12 mouse cellular contexts compared by ENCODE assay signal in genomic region chr1:34103176-34103575, GRCm38 (mm10).
DNase-seq lines count a peak whose midpoint lies in the region; ATAC-seq and TF ChIP-seq lines count a peak whose summit lies in the region.
"Had no signal": no experiment of that assay in that cellular context is flagged by ENCODE, and none has a peak within 500 bp of the region (broad histone marks: within the 10 kb centered on the region; RNA-seq: fewer than 3 reads in every experiment).

No protein-coding gene starts in this region.

- H3K4me1 ChIP-seq in hindbrain, embryonic 13.5 days (replicated peaks), result peaks cover 31% of the 10 kb centered on the region
- H3K4me1 ChIP-seq in hindbrain, postnatal 0 days (ENCODE audit: insufficient read depth, low read length), result 0 out of 2 replicates have a peak, but pooled peaks cover 2% of the 10 kb centered on the region
- peaks cover 26% of the 10 kb centered on the region for H3K4me1 ChIP-seq in neural tube, embryonic 11.5 days (ENCODE audit: control insufficient read depth, insufficient read depth, low read length)

- no peak overlapping the region for H3K9ac ChIP-seq in hindbrain, embryonic 13.5 days
- H3K9ac ChIP-seq in hindbrain, postnatal 0 days (replicated peaks; ENCODE audit: low read length), result no peak overlapping the region
- H3K9ac ChIP-seq in neural tube, embryonic 11.5 days (ENCODE audit: low read length), result no peak overlapping the region
- H3K9ac ChIP-seq: lung, embryonic 15.5 days; stomach, embryonic 15.5 days had no signal

- no peak for ATAC-seq in hindbrain, embryonic 13.5 days (ENCODE audit: low FRiP score)
- no peak for ATAC-seq in hindbrain, postnatal 0 days
- no peak for ATAC-seq in neural tube, embryonic 11.5 days (ENCODE audit: insufficient read depth, low FRiP score, low TSS enrichment)
- ATAC-seq in granulocyte monocyte progenitor cell, adult 5-6 weeks (replicated peaks; ENCODE audit: poor library complexity, severe bottlenecking), result no peak

- no peak overlapping the region for H3K4me3 ChIP-seq in hindbrain, embryonic 13.5 days
- no peak overlapping the region for H3K4me3 ChIP-seq in hindbrain, postnatal 0 days (ENCODE audit: low read length)
- no peak overlapping the region for H3K4me3 ChIP-seq in neural tube, embryonic 11.5 days (ENCODE audit: low read depth, low read length)
- H3K4me3 ChIP-seq: lung, embryonic 15.5 days; stomach, embryonic 15.5 days had no signal

- H3K27me3 ChIP-seq in hindbrain, embryonic 13.5 days, result no peaks in the 10 kb centered on the region
- H3K27me3 ChIP-seq in hindbrain, postnatal 0 days (ENCODE audit: insufficient read depth, low read length), result no peaks in the 10 kb centered on the region
- H3K27me3 ChIP-seq in neural tube, embryonic 11.5 days (ENCODE audit: control insufficient read depth, insufficient read depth, low read length), result no peaks in the 10 kb centered on the region
- H3K27me3 ChIP-seq: lung, embryonic 15.5 days; stomach, embryonic 15.5 days had no signal

- WGBS in hindbrain, embryonic 13.5 days, result 72% methylated on average over 3 of the region's 3 CpGs
- WGBS in hindbrain, postnatal 0 days, result 70% methylated on average over 3 of the region's 3 CpGs
- 58% methylated on average over 3 of the region's 3 CpGs for WGBS in neural tube, embryonic 11.5 days

- no peaks in the 10 kb centered on the region for H3K9me3 ChIP-seq in hindbrain, embryonic 13.5 days
- no peaks in the 10 kb centered on the region for H3K9me3 ChIP-seq in hindbrain, postnatal 0 days (ENCODE audit: low read length)
- H3K9me3 ChIP-seq in neural tube, embryonic 11.5 days (ENCODE audit: control insufficient read depth, low read length), result no peaks in the 10 kb centered on the region
- H3K9me3 ChIP-seq: lung, embryonic 15.5 days; stomach, embryonic 15.5 days had no signal

- no peak for TF ChIP-seq CTCF in hindbrain, postnatal 0 days (IDR thresholded peaks at IDR 0.05; ENCODE audit: low read depth)

- peak overlapping the region; percentile 22; the same call in 1 of the 2 replicates for H3K4me2 ChIP-seq in hindbrain, embryonic 13.5 days
- H3K4me2 ChIP-seq in hindbrain, postnatal 0 days (ENCODE audit: low read depth, low read length), result no peak overlapping the region
- 0 out of 2 replicates have a peak overlapping the region, but pooled peaks have one; percentile 9 for H3K4me2 ChIP-seq in neural tube, embryonic 11.5 days (ENCODE audit: low read depth)
- H3K4me2 ChIP-seq: lung, embryonic 15.5 days; stomach, embryonic 15.5 days had no signal

- H3K27ac ChIP-seq in hindbrain, embryonic 13.5 days, result no peak overlapping the region
- no peak overlapping the region for H3K27ac ChIP-seq in hindbrain, postnatal 0 days
- H3K27ac ChIP-seq in neural tube, embryonic 11.5 days (ENCODE audit: low read depth, low read length), result no peak overlapping the region
- H3K27ac ChIP-seq: lung, embryonic 15.5 days; stomach, embryonic 15.5 days had no signal

- H3K36me3 ChIP-seq in hindbrain, embryonic 13.5 days, result no peaks in the 10 kb centered on the region
- no peaks in the 10 kb centered on the region for H3K36me3 ChIP-seq in hindbrain, postnatal 0 days (ENCODE audit: insufficient read depth, low read length)
- no peaks in the 10 kb centered on the region for H3K36me3 ChIP-seq in neural tube, embryonic 11.5 days (ENCODE audit: control insufficient read depth, insufficient read depth, low read length)
- H3K36me3 ChIP-seq: lung, embryonic 15.5 days; stomach, embryonic 15.5 days had no signal

- DNase-seq in adrenal gland, postnatal 14 days, result peak; percentile 39
- no peak for DNase-seq in adrenal gland, postnatal 4 days (ENCODE audit: low spot score in 2 of 2)
- DNase-seq in hindbrain, postnatal 0 days (ENCODE audit: low spot score), result no peak
- no peak for DNase-seq in neural tube, embryonic 11.5 days (ENCODE audit: low spot score)
- no peak for DNase-seq in neural tube, embryonic 10.5 days (ENCODE audit: extremely low spot score, low spot score)
- DNase-seq in cerebellum, postnatal 14 days, result no peak
- DNase-seq: gastrocnemius, postnatal 10 days; layer of hippocampus, postnatal 36 days had no signal
